Mouse (Mus musculus) intestine, embryonic 16.5 days (tissue): Measurements from ENCODE around the gene Cyb561d1. TPM values are rescaled to one million over a fixed set of nuclear protein-coding genes. Genes with fewer than 3 reads are reported as not detected.

Source experiments
- ATAC-seq: fragments of 200-750 bp; cut with Nextera tagmentation; 2 replicates; pipeline ENCODE4 v1.8.0; 2017; ENCODE audit warnings: moderate TSS enrichment, moderate library complexity
- H3K27ac ChIP-seq: fragments of 300-500 bp; sonication (generic); 2 replicates; pipeline ENCODE4 v1.5.1; 2014; ENCODE audit warnings: mild to moderate bottlenecking, low read length
- H3K27me3 ChIP-seq: fragments of 300-500 bp; sonication (generic); replicated peaks from 2 replicates; pipeline ENCODE4 v1.6.1; 2014; ENCODE audit warnings: low read length, control low read depth, mixed read lengths; ENCODE audit not compliant: control insufficient read depth, insufficient read depth
- H3K36me3 ChIP-seq: fragments of 300-500 bp; sonication (generic); 2 replicates; pipeline ENCODE4 v1.6.1; 2014; ENCODE audit warnings: low read length, control low read depth; ENCODE audit not compliant: control insufficient read depth, insufficient read depth
- H3K4me1 ChIP-seq: fragments of 300-500 bp; sonication (generic); 2 replicates; pipeline ENCODE4 v1.6.1; 2014; ENCODE audit warnings: low read length, control low read depth, mixed read lengths; ENCODE audit not compliant: control insufficient read depth, insufficient read depth
- H3K4me2 ChIP-seq: fragments of 300-500 bp; sonication (generic); 2 replicates; pipeline ENCODE4 v1.6.1; 2014; ENCODE audit warnings: low read depth, low read length, control low read depth
- H3K4me3 ChIP-seq: fragments of 300-500 bp; sonication (generic); 2 replicates; pipeline ENCODE4 v1.5.1; 2014; ENCODE audit warnings: mild to moderate bottlenecking, low read length
- H3K9ac ChIP-seq: fragments of 300-500 bp; sonication (generic); 2 replicates; pipeline ENCODE4 v1.6.1; 2014; ENCODE audit warnings: low read depth, low read length
- H3K9me3 ChIP-seq: fragments of 300-500 bp; sonication (generic); 2 replicates; pipeline ENCODE4 v1.6.1; 2016; ENCODE audit warnings: low read length, control low read depth; ENCODE audit not compliant: control insufficient read depth
- WGBS: fragments of 180-500 bp; shearing (Covaris S2); extraction: QIAGEN DNeasy Blood & Tissue Kit; methylation state at CpG from one replicate; pipeline ENCODE4 v1.1.7; 2014; 5-methylcytosine and 5-hydroxymethylcytosine counted together
- polyA plus RNA-seq: library from polyadenylated mRNA; unstranded; fragments of >200 nt; fragmentation: Nextera tagmentation; extraction: Ambion mirVana; gene quantifications from 2 replicates; pipeline ENCODE4 v1.2.1, GENCODE M21; 2015

The Cyb561d1 gene
- polyA plus RNA-seq, 1 experiment from 2014 or later = 4.2 TPM

DNA sequence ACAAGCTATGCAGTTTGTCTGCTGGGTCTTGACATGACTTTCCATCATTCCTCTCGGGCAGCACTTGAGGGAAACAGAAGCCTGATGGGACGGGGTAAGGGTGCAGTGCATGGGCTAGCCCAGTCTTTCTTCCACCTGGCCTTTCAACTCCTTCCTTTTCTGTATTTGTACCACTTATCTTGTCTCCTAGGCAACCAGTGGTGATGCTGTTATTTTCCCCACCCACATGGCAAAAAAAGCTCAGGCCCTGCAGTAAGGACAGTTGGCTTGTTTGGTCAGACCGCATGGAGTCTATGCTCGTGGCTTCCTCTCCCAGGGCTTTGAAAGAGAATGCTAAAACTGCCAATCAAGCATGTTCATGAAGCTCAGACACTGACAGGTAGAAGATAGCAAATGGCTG lies 7.3 kb downstream of the Cyb561d1 start:
- ATAC-seq = no peak
- Histone ChIP-seq H3K27me3 (no peaks in the 10 kb centered on the region), H3K4me2 (no peak overlapping the region), H3K4me3 (no peak overlapping the region), H3K9me3 (no peaks in the 10 kb centered on the region), H3K27ac (no peak overlapping the region), H3K36me3 (no peaks in the 10 kb centered on the region), H3K4me1 (peaks cover 30% of the 10 kb centered on the region), H3K9ac (no peak overlapping the region)
- WGBS = 46% methylated on average over 4 of the region's 4 CpGs

DNA sequence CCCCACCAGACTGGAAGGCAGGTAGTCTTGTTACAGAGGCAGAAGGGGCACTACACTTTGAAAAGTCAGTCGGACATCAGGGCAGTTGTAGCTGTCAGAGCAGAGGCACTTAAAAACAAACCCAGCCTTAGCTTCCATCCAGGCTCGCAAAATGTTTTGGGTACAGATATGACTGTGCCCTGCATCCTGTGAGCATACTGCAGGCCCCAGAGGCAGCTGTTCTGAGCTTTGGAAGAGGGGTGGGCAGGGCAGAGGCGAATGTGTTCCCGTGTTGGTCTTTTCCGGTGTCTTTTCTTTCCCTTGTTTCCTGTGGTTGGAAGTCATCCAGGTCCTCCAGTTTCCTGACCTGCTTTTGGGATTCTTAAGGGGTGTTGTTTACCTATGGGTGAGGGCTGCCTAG lies 11.1 kb downstream of the Cyb561d1 start:
- Histone ChIP-seq H3K27me3 (no peaks in the 10 kb centered on the region), H3K36me3 (no peaks in the 10 kb centered on the region), H3K9me3 (no peaks in the 10 kb centered on the region), H3K27ac (0 out of 2 replicates have a peak overlapping the region, but pooled peaks have one; percentile 8), H3K9ac (peak overlapping the region; percentile 43; the same call in 1 of the 2 replicates), H3K4me3 (no peak overlapping the region), H3K4me1 (peaks cover 27% of the 10 kb centered on the region), H3K4me2 (peak overlapping the region; percentile 11; the same call in 1 of the 2 replicates)
- ATAC-seq = no peak
- 31% methylated on average over 5 of the region's 5 CpGs for WGBS

DNA sequence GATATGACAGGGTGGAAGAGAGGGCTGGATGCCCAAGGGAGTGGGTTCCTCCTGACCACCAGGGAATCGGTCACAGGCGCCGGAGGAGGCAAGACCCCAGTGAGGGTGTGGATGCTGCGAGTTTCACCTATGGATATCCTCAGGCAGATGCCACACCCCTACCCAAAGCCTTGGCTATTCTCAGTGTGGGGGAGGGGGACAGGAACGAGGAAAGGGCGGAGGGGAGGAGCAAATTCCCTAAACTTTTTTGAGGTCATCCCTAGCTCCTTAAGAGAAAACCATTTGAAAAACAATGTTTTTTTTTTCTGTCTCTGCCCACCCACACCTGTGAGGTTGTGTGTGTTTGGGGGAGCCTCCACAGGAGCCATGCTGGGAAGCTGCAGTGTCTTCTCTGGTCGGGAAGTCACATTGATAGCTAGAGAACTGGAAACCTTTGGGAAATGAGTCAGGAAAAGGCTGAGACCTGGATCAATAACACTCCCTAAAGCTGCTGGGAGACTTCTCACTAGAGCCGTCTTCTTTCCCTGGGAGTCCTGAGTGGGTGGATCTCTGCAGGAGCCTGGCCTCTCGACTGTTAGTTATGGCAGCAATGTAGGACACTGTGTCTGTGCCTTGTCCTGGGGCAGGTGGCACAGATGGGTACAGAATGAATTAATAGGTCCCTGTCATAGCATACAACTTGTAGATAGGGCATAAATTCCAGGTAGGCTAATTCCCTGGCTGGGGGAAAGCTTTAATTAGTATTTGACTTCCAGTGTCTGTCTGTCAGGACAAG lies 12.1 kb downstream of the Cyb561d1 start:
- Histone ChIP-seq H3K27ac (no peak overlapping the region; the same call in 1 of the 2 replicates), H3K9ac (no peak overlapping the region), H3K36me3 (no peaks in the 10 kb centered on the region), H3K4me1 (peaks cover 27% of the 10 kb centered on the region), H3K27me3 (no peaks in the 10 kb centered on the region), H3K4me2 (no peak overlapping the region), H3K4me3 (no peak overlapping the region), H3K9me3 (no peaks in the 10 kb centered on the region)
- WGBS = 74% methylated on average over 9 of the region's 9 CpGs
- no peak for ATAC-seq

DNA sequence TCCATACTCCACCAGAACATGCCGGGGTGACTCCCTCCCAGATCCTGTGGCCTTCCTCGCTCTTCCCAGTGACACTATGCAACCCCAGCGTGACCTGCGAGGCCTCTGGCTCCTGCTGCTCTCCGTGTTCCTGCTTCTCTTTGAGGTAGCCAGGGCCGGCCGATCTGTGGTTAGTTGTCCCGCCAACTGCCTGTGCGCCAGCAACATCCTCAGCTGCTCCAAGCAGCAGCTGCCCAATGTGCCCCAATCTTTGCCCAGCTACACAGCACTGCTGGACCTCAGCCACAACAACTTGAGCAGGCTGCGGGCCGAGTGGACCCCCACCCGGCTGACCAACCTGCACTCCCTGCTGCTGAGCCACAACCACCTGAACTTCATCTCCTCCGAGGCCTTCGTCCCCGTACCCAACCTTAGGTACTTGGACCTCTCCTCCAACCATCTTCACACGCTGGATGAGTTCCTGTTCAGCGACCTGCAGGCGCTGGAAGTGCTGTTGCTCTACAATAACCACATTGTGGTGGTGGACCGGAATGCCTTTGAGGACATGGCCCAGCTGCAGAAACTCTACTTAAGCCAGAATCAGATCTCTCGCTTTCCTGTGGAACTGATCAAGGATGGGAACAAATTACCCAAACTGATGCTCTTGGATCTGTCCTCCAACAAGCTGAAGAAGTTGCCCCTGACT lies 13.8 kb downstream of the Cyb561d1 start:
- Histone ChIP-seq H3K4me1 (peaks cover 27% of the 10 kb centered on the region), H3K4me3 (peak overlapping the region; percentile 75; the same call in 1 of the 2 replicates), H3K9me3 (no peaks in the 10 kb centered on the region), H3K9ac (peak overlapping the region; percentile 77; the same call in 1 of the 2 replicates), H3K27me3 (no peaks in the 10 kb centered on the region), H3K27ac (no peak overlapping the region), H3K4me2 (peak overlapping the region; percentile 93; the same call in 1 of the 2 replicates), H3K36me3 (no peaks in the 10 kb centered on the region)
- 74% methylated on average over 20 of the region's 20 CpGs for WGBS
- no peak for ATAC-seq

DNA sequence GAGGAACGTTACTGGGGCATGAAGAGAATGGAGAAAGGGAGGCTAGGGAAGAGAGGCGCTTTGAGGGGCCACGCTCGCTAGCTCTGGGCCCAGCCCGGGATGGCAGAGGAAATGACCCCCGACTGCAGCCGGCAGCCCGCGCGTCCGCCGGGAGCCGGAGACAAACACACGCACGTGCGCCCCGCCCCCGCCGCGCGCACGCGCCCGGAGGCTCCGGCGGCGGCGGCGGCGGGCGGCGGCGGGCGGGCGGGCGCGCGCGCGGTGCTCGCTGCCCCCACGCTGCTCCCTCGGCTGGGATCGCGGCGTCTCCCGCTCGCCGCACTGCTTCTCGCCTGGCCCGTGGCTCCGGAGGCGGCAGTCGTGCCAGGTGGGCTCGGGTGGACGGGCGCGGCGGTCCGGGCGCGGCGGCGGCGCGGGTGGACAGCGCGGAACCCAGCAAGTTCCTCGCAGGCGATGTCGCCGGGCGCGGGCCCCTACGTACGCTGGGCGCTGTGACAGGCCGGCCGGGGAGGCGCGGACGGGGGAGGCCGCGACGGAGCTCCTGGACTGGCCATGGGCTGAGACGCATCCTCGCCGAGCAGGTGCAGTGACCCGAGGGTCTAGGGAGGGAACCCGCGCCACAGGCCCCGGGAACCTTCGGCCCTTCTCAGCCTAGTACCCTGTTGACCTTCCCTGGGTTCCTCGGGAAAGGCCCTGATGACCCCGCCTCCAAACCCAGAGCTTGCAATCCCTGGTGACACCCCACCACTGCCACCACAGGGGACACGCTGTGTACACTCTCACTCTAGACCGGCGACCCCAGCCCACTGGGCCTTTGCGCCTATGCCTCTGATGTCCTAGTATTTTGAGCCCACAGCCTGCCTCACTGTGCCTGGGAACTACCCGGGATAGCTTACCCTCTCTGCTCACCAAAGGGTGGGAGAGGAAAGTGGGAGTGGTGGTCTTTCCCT lies 14.6 kb downstream of the Cyb561d1 start, which contains the start of gene Amigo1:
Amigo1 (plus strand) TSS at position 238 of the 950 bp plus-strand sequence.
- Histone ChIP-seq H3K4me1 (peaks cover 22% of the 10 kb centered on the region), H3K9ac (peak within 1 kb of the TSS; percentile 77), H3K9me3 (no peaks in the 10 kb centered on the region), H3K4me3 (peak within 1 kb of the TSS; percentile 75), H3K27me3 (no peaks in the 10 kb centered on the region), H3K36me3 (no peaks in the 10 kb centered on the region), H3K4me2 (peak within 1 kb of the TSS; percentile 93), H3K27ac (no peak within 1 kb of the TSS)
- WGBS = 3% methylated on average over 45 of the region's 100 CpGs
- peak; percentile 79 for ATAC-seq

DNA sequence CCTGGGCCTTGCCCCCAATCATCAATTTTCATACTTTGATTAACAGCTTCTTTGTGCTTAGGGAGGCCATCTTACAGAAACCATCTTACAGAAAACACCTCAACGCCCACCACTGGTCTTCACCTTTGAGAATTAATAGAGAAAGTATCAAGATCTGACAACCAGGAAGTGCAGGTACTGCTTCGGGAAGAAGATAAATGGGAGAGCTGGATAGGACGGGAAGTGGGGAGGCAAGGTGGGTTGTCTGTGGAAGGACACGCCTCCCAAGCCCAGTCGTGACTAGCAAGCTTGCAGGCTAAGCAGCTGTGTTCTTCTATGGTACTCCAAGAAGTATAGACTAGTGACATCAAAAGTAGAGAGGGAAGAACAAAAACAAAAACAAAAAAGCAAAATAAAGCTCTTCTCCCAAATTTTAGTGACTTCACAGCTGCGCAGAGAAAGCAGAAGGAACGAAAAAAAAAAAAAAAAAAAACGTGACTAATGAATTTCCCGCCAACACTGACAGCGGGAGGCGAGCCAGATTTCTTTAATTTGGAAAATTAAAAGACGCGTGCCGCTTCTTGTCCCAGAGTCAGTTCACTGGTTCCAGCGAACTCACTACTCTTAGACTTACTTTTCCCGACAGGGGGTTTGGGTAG lies 15.4 kb downstream of the Cyb561d1 start:
- peak; percentile 64 for ATAC-seq
- 2% methylated on average over 16 of the region's 16 CpGs for WGBS
- Histone ChIP-seq H3K27ac (no peak overlapping the region), H3K9ac (peak overlapping the region; percentile 77), H3K4me2 (peak overlapping the region; percentile 93), H3K4me1 (peaks cover 19% of the 10 kb centered on the region), H3K9me3 (no peaks in the 10 kb centered on the region), H3K36me3 (no peaks in the 10 kb centered on the region), H3K27me3 (no peaks in the 10 kb centered on the region), H3K4me3 (peak overlapping the region; percentile 75)

DNA sequence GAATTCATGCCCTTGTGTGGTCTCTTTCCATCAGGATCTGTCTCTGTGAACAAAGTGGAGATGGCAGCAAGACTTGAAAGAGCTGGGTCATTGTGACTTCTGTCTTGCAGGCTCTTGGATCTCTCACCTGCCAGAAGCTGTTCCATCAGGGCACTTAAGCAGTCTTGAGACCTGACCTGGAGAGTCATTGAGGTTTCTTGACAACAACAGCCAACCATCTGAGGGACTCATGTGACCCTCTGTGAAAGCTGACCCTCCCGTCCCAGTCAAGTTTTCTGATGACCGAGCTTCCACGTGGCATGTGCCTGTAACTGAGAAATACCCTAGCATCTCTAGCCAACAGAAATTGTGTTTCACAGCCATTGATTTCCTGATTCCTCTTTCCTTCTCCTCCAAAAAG lies 16.3 kb downstream of the Cyb561d1 start:
- WGBS = 82% methylated on average over 3 of the region's 3 CpGs
- no peak overlapping the region for H3K4me2 ChIP-seq
- H3K27ac ChIP-seq = no peak overlapping the region

DNA sequence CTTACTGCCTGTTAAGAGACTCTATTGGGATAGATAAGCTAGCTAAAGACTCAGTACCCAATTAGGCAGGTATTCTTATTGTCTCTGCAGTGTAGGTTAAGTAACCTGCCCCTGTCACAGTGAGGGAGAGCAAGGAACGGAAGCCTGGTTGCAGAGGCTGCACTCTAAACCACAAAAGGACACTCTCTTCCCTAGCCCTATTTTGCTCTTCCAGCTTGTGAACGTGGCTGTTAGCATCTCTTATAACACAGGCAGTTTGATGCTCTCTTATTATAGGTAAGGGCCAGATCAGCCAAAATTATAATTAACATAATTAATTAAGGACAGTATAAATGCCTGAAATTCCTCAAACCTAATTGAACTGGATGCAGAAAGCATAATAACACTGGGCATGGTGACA lies 20.5 kb downstream of the Cyb561d1 start:
- H3K9ac ChIP-seq = no peak overlapping the region
- WGBS = 51% methylated on average over 2 of the region's 2 CpGs
- H3K36me3 ChIP-seq = no peaks in the 10 kb centered on the region
- peaks cover 7% of the 10 kb centered on the region; the same call in 1 of the 2 replicates for H3K4me1 ChIP-seq
- H3K27ac ChIP-seq = no peak overlapping the region
- no peaks in the 10 kb centered on the region for H3K9me3 ChIP-seq
- H3K27me3 ChIP-seq = no peaks in the 10 kb centered on the region
- ATAC-seq = no peak
- no peak overlapping the region for H3K4me2 ChIP-seq
- H3K4me3 ChIP-seq = no peak overlapping the region

More for the DNA sequence above, 16.3 kb downstream of the Cyb561d1 start:
- Histone ChIP-seq H3K4me3 (no peak overlapping the region), H3K9me3 (no peaks in the 10 kb centered on the region), H3K36me3 (no peaks in the 10 kb centered on the region), H3K4me1 (peaks cover 13% of the 10 kb centered on the region), H3K9ac (no peak overlapping the region), H3K27me3 (no peaks in the 10 kb centered on the region)
- no peak for ATAC-seq
